ENCODE assay signal across 15 mouse cellular contexts in the genomic region with DNA sequence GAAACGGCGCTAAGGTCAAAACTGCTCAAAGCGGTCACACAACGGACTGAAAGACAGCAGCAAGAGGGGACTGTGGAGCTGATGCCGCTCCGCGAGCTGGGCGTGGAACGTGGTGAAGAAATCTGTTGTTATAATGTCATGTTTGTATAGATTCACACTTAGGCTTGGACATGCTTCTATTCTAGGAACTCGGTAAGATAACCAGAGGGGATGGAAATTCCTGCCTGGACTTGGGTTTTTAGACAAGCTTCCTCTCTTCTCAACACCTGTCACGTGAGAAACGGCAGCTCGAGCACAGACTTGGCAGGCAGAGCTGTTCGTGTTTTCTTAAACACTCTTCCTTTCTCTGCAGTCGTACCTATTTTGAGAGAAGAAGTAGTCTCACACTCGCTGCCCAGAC.
DNase-seq lines count a peak whose midpoint lies in the region; ATAC-seq and TF ChIP-seq lines count a peak whose summit lies in the region.
"Had no signal": no experiment of that assay in that cellular context is flagged by ENCODE, and none has a peak within 500 bp of the region (broad histone marks: within the 10 kb centered on the region; RNA-seq: fewer than 3 reads in every experiment).

No protein-coding gene starts in this region.

- H3K36me3 ChIP-seq in liver, postnatal 0 days (replicated peaks; ENCODE audit: insufficient read depth, low read length) = no peaks in the 10 kb centered on the region
- H3K36me3 ChIP-seq: limb, embryonic 10.5 days had no signal

- no peak for TF ChIP-seq CTCF in liver, postnatal 0 days (IDR thresholded peaks at IDR 0.05; ENCODE audit: low read depth)

- TF ChIP-seq EP300 in liver, postnatal 0 days (IDR thresholded peaks at IDR 0.05; ENCODE audit: low read depth) = no peak

- no peak overlapping the region for H3K9ac ChIP-seq in liver, postnatal 0 days (replicated peaks)

- H3K4me2 ChIP-seq in liver, postnatal 0 days (ENCODE audit: low read depth, low read length) = no peak overlapping the region

- no peaks in the 10 kb centered on the region for H3K27me3 ChIP-seq in liver, postnatal 0 days (ENCODE audit: insufficient read depth, low read length)
- H3K27me3 ChIP-seq: CH12.LX had no signal

- no peak for ATAC-seq in liver, postnatal 0 days
- ATAC-seq: hindbrain, postnatal 0 days; midbrain, embryonic 16.5 days had no signal

- no peaks in the 10 kb centered on the region for H3K4me1 ChIP-seq in liver, postnatal 0 days (ENCODE audit: insufficient read depth)

- DNase-seq in layer of hippocampus, adult 9-11 months = peak; percentile 15
- no peak for DNase-seq in layer of hippocampus, adult 9-10 months (ENCODE audit: low spot score)
- peak; percentile 79 for DNase-seq in brain, adult 2 months (ENCODE audit: low read depth, low spot score)
- peak; percentile 36 to 66 for DNase-seq in frontal cortex, adult 2 months (ENCODE audit: extremely low spot score in 1 of 2, low spot score in 1 of 2)
- peak; percentile 51 to 61 for DNase-seq in left cerebral cortex, postnatal 36 days (ENCODE audit: low spot score in 2 of 2)
- DNase-seq in spleen, adult 12 weeks (ENCODE audit: low spot score) = no peak
- DNase-seq in liver, postnatal 0 days = no peak
- DNase-seq in Muller cell, postnatal 12 days (ENCODE audit: inconsistent ontology term) = no peak
- DNase-seq: adrenal gland, postnatal 25 days; cerebellum, adult 11-12 months had no signal

- WGBS in liver, postnatal 0 days (ENCODE audit: insufficient replicate concordance) = 74% methylated on average over 16 of the region's 16 CpGs

- intact Hi-C loops in left cerebral cortex, postnatal 36 days (cut with DNase I) = no loop called here

- H3K27ac ChIP-seq in liver, postnatal 0 days (ENCODE audit: low read depth) = no peak overlapping the region
- H3K27ac ChIP-seq: hindbrain, postnatal 0 days; kidney, postnatal 0 days; limb, embryonic 10.5 days had no signal

- no peaks in the 10 kb centered on the region for H3K9me3 ChIP-seq in liver, postnatal 0 days (ENCODE audit: low read length)
- H3K9me3 ChIP-seq: limb, embryonic 10.5 days had no signal

- no peak overlapping the region for H3K4me3 ChIP-seq in liver, postnatal 0 days (ENCODE audit: low read depth, low read length)
- H3K4me3 ChIP-seq: limb, embryonic 10.5 days had no signal

Comparison
In these comparisons a context has a peak if more than half of its experiments do, and no peak if none do; other contexts are left out.
1. DNase-seq: peak in layer of hippocampus, adult 9-11 months (single experiment), brain, adult 2 months (single experiment), frontal cortex, adult 2 months (2 of 2) and left cerebral cortex, postnatal 36 days (2 of 2); none in layer of hippocampus, adult 9-10 months (single experiment), spleen, adult 12 weeks (single experiment), liver, postnatal 0 days (single experiment) and Muller cell, postnatal 12 days (single experiment).